Mouse (Mus musculus): ENCODE measurements around the gene Arhgap15. TPM values are rescaled to one million over a fixed set of nuclear protein-coding genes. Genes with fewer than 3 reads are reported as not detected.
A peak's percentile ranks its signal among the peaks of the same experiment; 100 is the strongest.

Arhgap15 gene
- polyA plus RNA-seq, 1 experiment from 2014 or later: 1.0 TPM

DNA sequence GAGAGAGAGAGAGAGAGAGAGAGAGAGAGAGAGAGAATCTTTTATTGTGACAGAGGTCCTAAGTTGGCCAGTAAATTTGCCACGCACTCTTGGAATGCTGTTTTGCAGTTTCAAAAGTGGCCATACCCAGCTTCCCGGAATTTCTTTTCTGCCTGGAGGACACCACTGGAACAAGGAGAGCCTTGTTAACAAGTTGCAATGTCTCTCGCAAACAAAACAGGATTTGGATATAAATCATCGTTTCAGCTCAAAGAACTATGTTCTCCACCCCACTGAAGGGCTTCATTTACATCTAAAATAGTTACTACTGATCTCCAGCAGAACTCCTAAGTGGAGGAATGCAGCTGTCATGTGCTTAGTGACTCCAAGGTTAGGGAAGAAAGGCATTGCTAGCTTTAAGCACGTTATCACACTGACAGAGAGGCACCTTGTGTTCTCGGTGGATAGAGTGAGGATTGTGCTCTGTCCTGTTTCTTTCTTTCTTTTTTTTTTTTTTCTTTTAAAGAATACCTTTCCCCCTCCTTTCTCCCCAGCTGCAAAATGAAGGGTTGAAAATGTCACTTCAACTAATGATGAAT is 473.6 kb downstream of the Arhgap15 start:
- Histone ChIP-seq H3K27me3 (ENCODE audit: insufficient read depth, low read length) (no peaks in the 10 kb centered on the region), H3K9me3 (replicated peaks; ENCODE audit: low read length) (no peaks in the 10 kb centered on the region), H3K27ac (0 out of 2 replicates have a peak overlapping the region, but pooled peaks have one; percentile 5), H3K4me3 (replicated peaks; ENCODE audit: low read depth, low read length) (no peak overlapping the region), H3K4me1 (replicated peaks; ENCODE audit: insufficient read depth, low read length) (no peaks in the 10 kb centered on the region), H3K4me2 (ENCODE audit: low read length) (no peak overlapping the region), H3K36me3 (ENCODE audit: insufficient read depth, low read length) (no peaks in the 10 kb centered on the region), H3K9ac (ENCODE audit: low read depth, low read length) (no peak overlapping the region)
- TF ChIP-seq CTCF (IDR thresholded peaks at IDR 0.05; ENCODE audit: low read depth): no peak
- peak; percentile 79 for DNase-seq (ENCODE audit: low spot score)
- no peak for ATAC-seq (replicated peaks; ENCODE audit: low FRiP score, low read depth)
- 9% methylated on average over 6 of the region's 6 CpGs for WGBS

DNA sequence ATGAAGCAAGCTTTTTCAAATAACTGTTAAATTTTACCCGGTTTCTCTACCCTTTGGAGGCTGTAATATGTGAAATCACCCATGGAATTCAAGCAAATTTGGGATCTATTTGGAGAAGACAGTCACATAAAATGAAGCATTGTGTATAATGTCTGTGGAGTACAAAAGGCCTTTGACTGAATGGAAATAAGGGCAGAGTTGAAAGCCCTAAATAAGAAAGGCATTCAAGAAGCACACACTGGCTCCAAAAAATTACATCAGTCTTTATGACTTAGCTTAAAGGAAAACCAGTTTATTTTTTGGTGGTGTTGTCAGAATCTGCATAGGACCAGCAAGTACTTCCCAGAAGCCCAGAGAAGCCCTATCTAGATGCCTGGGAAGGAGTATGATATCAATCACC is 486.2 kb downstream of the Arhgap15 start:
- Histone ChIP-seq H3K9ac (ENCODE audit: low read depth, low read length) (no peak overlapping the region), H3K4me1 (replicated peaks; ENCODE audit: insufficient read depth, low read length) (no peaks in the 10 kb centered on the region), H3K4me3 (replicated peaks; ENCODE audit: low read depth, low read length) (no peak overlapping the region), H3K27me3 (ENCODE audit: insufficient read depth, low read length) (no peaks in the 10 kb centered on the region), H3K27ac (no peak overlapping the region), H3K36me3 (ENCODE audit: insufficient read depth, low read length) (no peaks in the 10 kb centered on the region), H3K4me2 (ENCODE audit: low read length) (no peak overlapping the region), H3K9me3 (replicated peaks; ENCODE audit: low read length) (no peaks in the 10 kb centered on the region)
- DNase-seq (ENCODE audit: low spot score) (no peak), ATAC-seq (replicated peaks; ENCODE audit: low FRiP score, low read depth) (no peak)
- no peak for TF ChIP-seq CTCF (IDR thresholded peaks at IDR 0.05; ENCODE audit: low read depth)
- 91% methylated on average over 1 of the region's 1 CpGs for WGBS

DNA sequence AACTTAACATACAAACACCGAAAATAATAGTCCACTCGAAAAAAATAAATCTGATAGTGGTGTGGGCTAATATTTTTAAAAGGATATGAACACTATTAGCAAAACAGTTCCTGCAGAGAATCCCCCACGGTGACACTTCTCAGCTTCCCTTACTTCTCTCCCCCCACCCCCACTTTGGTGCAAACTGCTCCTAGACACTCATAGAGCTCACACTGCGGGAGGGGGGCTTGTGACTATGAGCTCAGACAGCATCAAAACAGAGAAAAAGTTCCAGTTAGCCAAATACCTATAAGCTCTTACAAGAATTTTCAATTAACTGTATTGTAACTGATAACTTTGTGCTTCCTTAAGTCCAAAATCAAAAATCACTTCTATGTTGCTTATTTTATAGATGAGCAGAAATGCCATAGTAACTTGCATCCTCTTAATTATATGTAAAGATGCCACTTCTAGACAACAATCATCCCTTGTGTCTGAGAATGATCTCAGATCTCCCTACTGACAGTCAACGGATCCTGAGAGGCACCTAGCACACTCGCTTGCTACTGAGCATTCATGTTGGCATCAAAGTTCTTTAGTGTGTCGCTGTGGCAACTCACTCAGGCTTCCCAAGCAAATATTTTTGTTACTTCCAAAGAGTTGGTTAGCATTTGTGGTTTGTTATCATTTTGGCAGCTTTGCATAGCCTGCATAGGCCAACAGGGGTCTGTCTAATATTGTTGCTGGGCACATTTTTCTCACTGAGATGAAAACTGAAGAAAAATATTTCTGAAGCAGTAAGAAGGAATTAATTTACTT is 493.2 kb downstream of the Arhgap15 start:
- Histone ChIP-seq H3K4me3 (replicated peaks; ENCODE audit: low read depth, low read length) (no peak overlapping the region), H3K27ac (no peak overlapping the region), H3K36me3 (ENCODE audit: insufficient read depth, low read length) (no peaks in the 10 kb centered on the region), H3K4me2 (ENCODE audit: low read length) (no peak overlapping the region), H3K9ac (ENCODE audit: low read depth, low read length) (no peak overlapping the region), H3K9me3 (replicated peaks; ENCODE audit: low read length) (no peaks in the 10 kb centered on the region), H3K4me1 (replicated peaks; ENCODE audit: insufficient read depth, low read length) (no peaks in the 10 kb centered on the region), H3K27me3 (ENCODE audit: insufficient read depth, low read length) (no peaks in the 10 kb centered on the region)
- peak; percentile 21; the same call in 1 of the 2 replicates for TF ChIP-seq CTCF (IDR thresholded peaks at IDR 0.05; ENCODE audit: low read depth)
- DNase-seq (ENCODE audit: low spot score): no peak
- 72% methylated on average over 7 of the region's 7 CpGs for WGBS
- ATAC-seq (replicated peaks; ENCODE audit: low FRiP score, low read depth): no peak

DNA sequence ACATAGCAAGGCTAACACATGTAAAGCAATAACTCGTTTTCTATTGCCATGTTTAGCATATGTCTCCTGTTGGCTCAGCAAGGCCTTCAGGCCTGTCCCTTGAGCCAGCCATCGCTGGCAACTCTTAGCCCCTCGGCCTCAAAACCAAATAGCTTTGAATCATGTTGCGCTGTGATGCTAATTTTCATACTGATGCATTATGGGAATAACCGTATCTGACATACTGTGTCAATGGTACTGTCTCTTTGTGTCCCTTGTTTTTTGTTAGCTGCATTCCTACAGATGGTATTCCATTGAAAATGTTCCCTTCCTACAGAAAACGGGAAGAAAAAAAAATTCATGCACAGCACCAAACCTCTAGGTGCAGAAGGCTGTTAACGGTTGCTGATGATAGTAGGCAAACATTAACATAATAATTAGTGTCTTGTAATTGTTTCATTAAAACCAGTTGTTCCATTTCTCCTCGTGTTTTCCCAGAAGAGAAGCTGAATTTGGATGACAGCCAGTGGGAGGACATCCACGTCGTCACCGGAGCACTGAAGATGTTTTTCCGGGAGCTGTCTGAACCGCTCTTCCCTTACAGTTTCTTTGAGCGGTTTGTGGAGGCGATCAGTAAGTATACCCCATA is 494.1 kb downstream of the Arhgap15 start:
- Histone ChIP-seq H3K4me3 (replicated peaks; ENCODE audit: low read depth, low read length) (no peak overlapping the region), H3K36me3 (ENCODE audit: insufficient read depth, low read length) (no peaks in the 10 kb centered on the region), H3K4me2 (ENCODE audit: low read length) (no peak overlapping the region), H3K27me3 (ENCODE audit: insufficient read depth, low read length) (no peaks in the 10 kb centered on the region), H3K27ac (no peak overlapping the region), H3K4me1 (replicated peaks; ENCODE audit: insufficient read depth, low read length) (no peaks in the 10 kb centered on the region), H3K9me3 (replicated peaks; ENCODE audit: low read length) (no peaks in the 10 kb centered on the region), H3K9ac (ENCODE audit: low read depth, low read length) (no peak overlapping the region)
- no peak for TF ChIP-seq CTCF (IDR thresholded peaks at IDR 0.05; ENCODE audit: low read depth)
- WGBS: 69% methylated on average over 15 of the region's 15 CpGs
- ATAC-seq (replicated peaks; ENCODE audit: low FRiP score, low read depth): no peak
- peak; percentile 29 for DNase-seq (ENCODE audit: low spot score)

DNA sequence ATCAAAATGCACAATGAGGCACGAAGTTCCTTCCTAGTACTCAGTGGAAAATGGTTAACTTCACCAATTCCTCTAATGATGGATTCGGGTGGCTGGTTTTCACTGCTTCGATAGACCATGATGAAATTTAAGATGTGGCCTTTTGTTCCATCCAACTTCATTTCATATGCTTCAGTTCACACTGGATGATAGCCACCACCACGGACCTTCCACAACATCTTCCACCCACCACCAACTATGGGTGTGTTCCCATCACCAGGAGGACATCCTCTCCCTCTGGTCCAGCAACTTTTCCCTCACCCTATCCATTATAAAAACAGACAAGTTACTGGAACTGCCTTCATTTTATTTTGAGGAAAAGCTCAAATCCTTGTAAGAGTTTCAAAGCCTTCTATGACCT is 506.7 kb downstream of the Arhgap15 start:
- Histone ChIP-seq H3K9me3 (replicated peaks; ENCODE audit: low read length) (no peaks in the 10 kb centered on the region), H3K27ac (no peak overlapping the region), H3K36me3 (ENCODE audit: insufficient read depth, low read length) (no peaks in the 10 kb centered on the region), H3K27me3 (ENCODE audit: insufficient read depth, low read length) (no peaks in the 10 kb centered on the region), H3K4me2 (ENCODE audit: low read length) (no peak overlapping the region), H3K9ac (ENCODE audit: low read depth, low read length) (no peak overlapping the region), H3K4me3 (replicated peaks; ENCODE audit: low read depth, low read length) (no peak overlapping the region), H3K4me1 (replicated peaks; ENCODE audit: insufficient read depth, low read length) (no peaks in the 10 kb centered on the region)
- no peak for ATAC-seq (replicated peaks; ENCODE audit: low FRiP score, low read depth)
- no peak for DNase-seq (ENCODE audit: low spot score)
- 41% methylated on average over 4 of the region's 4 CpGs for WGBS
- no peak for TF ChIP-seq CTCF (IDR thresholded peaks at IDR 0.05; ENCODE audit: low read depth)

DNA sequence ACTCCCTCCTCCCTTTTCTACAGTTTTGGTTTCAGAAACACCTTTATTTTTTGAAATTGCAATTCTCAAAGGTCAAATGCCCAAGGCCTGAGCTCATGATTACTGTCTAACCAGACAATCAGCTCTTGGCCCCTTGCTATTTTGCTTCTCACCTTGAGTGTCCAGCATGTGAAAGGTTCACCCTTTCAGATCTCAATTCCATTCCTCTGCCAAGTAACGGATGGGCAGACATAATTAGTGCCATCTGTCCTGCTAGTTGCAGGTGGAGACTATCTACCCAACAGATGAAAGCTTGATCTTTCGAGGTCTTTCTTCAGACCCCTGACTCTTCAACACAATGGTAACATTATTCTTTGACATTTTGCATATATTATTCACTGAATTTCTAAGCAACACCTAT is 509.3 kb downstream of the Arhgap15 start:
- DNase-seq (ENCODE audit: low spot score) (no peak), ATAC-seq (replicated peaks; ENCODE audit: low FRiP score, low read depth) (no peak)
- no peaks in the 10 kb centered on the region for H3K27me3 ChIP-seq (ENCODE audit: insufficient read depth, low read length)
- no peak overlapping the region for H3K27ac ChIP-seq
- no peaks in the 10 kb centered on the region for H3K4me1 ChIP-seq (replicated peaks; ENCODE audit: insufficient read depth, low read length)
- no peak overlapping the region for H3K4me2 ChIP-seq (ENCODE audit: low read length)
- H3K9me3 ChIP-seq (replicated peaks; ENCODE audit: low read length): no peaks in the 10 kb centered on the region
- H3K36me3 ChIP-seq (ENCODE audit: insufficient read depth, low read length): no peaks in the 10 kb centered on the region
- no peak overlapping the region for H3K9ac ChIP-seq (ENCODE audit: low read depth, low read length)
- TF ChIP-seq CTCF (IDR thresholded peaks at IDR 0.05; ENCODE audit: low read depth): no peak
- no peak overlapping the region for H3K4me3 ChIP-seq (replicated peaks; ENCODE audit: low read depth, low read length)
- 76% methylated on average over 2 of the region's 2 CpGs for WGBS
